Mouse (Mus musculus): ENCODE data around the gene Mettl9. TPM values are rescaled to one million over a fixed set of nuclear protein-coding genes. Genes with fewer than 3 reads are reported as not detected.

Gene Mettl9
- total and polyA plus RNA-seq, 3 experiments, result 23.5 to 85.1 (median 80.7) TPM

DNA sequence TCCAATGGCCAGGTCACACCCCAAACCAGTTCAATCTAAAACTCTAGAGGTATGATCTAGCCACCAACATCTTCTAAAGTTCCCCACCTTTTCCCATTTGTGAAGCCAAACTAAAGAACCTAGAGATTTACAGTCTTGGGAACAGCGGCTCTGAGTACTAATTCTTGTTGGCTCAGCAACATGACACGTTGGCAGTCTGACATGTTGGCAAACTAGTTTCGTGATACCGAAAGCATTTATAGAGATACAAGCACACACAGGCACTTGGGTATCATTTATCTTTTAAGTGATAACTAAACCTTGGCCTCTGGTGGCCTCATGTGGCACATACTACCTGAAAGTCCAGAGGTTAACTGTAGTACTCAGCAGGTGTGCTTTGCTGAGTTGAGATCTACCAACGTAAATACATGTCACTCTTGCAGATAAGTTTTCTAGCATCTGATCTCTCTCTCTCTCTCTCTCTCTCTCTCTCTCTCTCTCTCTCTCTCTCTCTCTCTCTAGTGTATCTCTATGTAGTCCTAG, 31.8 kb upstream of the Mettl9 start:
- Histone ChIP-seq H3K36me3 (ENCODE audit: control insufficient read depth, insufficient read depth, low read length) (no peaks in the 10 kb centered on the region), H3K27me3 (ENCODE audit: control insufficient read depth, insufficient read depth, low read length) (no peaks in the 10 kb centered on the region), H3K4me1 (ENCODE audit: control insufficient read depth, insufficient read depth, low read length) (no peaks in the 10 kb centered on the region), H3K4me3 (no peak overlapping the region), H3K9ac (ENCODE audit: low read depth, low read length) (no peak overlapping the region), H3K27ac (no peak overlapping the region), H3K79me2 (replicated peaks; ENCODE audit: control insufficient read depth, insufficient read depth, low read length) (no peaks in the 10 kb centered on the region)
- DNase-seq, result no peak
- intact Hi-C loops (cut with DNase I), result loop anchor here (5.0 kb wide), 1 partner anchor 70 kb away; no protein-coding TSS in a partner anchor
- 58% methylated on average over 5 of the region's 5 CpGs for whole genome bisulfite sequencing
- TF ChIP-seq EP300 (IDR thresholded peaks at IDR 0.05; ENCODE audit: insufficient read depth, low read depth, low read length) (no peak), POLR2A (IDR thresholded peaks at IDR 0.05; ENCODE audit: insufficient read depth, low read depth, low read length) (no peak), CTCF (IDR thresholded peaks at IDR 0.05) (no peak)

DNA sequence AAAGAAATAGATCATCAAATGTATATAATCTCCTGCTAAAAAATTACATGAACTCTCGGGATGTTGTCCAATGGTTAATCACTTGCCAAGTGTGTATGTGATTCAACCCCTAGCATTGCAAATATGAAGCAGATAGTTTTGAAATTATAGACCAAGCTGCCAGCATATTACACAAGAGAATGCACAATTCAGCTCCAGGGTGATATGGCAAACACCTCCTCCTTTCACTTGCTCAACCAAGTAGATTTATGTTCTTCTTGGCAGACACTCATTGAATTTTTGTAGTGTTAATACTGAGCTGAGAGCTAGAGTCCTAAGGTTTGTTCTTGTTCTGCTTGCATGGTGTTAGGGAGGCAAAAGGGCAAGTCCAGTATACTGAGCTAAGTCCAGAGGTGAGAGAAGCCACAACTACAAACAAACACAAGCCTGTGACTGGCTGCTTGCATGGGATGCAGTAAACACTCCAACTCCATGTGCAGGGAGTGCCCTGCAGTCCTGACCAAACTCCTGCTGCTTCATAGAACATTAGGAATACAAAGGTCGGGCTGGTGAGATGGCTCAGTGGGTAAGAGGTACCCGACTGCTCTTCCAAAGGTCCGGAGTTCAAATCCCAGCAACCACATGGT, 30.3 kb upstream of the Mettl9 start:
- intact Hi-C loops (cut with DNase I), result loop anchor here (5.0 kb wide), 1 partner anchor 72 kb away; no protein-coding TSS in a partner anchor

DNA sequence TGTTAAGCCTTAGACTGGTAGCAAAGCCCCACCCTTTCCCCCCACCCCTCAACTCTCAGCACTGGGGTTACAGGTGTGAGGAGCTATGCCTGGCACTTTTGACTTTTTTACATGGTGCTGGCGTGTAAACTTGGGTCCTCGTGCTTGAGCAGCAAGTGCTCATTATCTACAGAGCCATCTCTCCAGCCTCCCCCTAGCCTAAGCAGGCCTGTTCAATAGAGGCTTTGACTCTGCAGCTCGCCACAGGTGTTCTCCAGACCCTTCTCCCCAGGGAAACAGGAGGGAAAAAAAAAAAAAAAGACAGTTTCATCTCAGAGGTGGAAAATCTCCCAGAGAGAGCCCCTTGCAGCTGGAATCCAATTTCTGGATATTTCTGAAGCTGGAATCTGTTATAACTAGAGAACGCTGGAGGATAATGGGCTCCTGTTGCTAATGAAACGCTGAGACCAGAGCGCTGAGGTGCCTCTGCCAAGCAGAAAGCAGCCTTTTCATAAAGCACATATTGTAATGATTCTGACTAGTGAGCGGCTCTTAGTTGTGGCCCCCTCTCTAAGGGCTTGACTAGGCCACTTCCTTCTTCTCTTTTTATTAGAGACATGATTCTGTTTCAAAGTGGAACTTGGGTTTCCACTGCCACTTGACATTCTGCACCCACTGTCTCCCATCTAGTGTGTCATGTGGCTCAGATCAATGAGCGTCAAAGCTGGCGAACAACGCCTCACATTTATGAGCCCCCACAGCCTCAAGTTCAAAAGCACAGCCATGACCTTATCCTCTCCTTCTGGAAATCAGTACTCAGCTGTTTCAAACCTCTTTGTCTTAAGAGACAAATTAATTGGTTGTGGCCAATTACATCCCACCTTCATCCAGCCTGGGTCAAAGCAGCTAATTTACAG, 22.2 kb upstream of the Mettl9 start:
- intact Hi-C loops (cut with DNase I), result no loop called here
- Histone ChIP-seq H3K79me2 (replicated peaks; ENCODE audit: control insufficient read depth, insufficient read depth, low read length) (no peaks in the 10 kb centered on the region), H3K27me3 (ENCODE audit: control insufficient read depth, insufficient read depth, low read length) (no peaks in the 10 kb centered on the region), H3K36me3 (ENCODE audit: control insufficient read depth, insufficient read depth, low read length) (no peaks in the 10 kb centered on the region), H3K27ac (no peak overlapping the region), H3K4me1 (ENCODE audit: control insufficient read depth, insufficient read depth, low read length) (peaks cover 1% of the 10 kb centered on the region; the same call in 1 of the 2 replicates), H3K9ac (ENCODE audit: low read depth, low read length) (no peak overlapping the region), H3K4me3 (no peak overlapping the region)
- 78% methylated on average over 10 of the region's 10 CpGs for WGBS
- no peak for DNase-seq
- no peak for TF ChIP-seq CTCF (IDR thresholded peaks at IDR 0.05)
- no peak for TF ChIP-seq POLR2A (IDR thresholded peaks at IDR 0.05; ENCODE audit: insufficient read depth, low read depth, low read length)
- TF ChIP-seq EP300 (IDR thresholded peaks at IDR 0.05; ENCODE audit: insufficient read depth, low read depth, low read length), result no peak

More for the DNA sequence above, 30.3 kb upstream of the Mettl9 start:
- Histone ChIP-seq H3K27ac (no peak overlapping the region), H3K4me3 (no peak overlapping the region), H3K9ac (ENCODE audit: low read depth, low read length) (no peak overlapping the region), H3K36me3 (ENCODE audit: control insufficient read depth, insufficient read depth, low read length) (no peaks in the 10 kb centered on the region), H3K4me1 (ENCODE audit: control insufficient read depth, insufficient read depth, low read length) (no peaks in the 10 kb centered on the region), H3K27me3 (ENCODE audit: control insufficient read depth, insufficient read depth, low read length) (no peaks in the 10 kb centered on the region), H3K79me2 (replicated peaks; ENCODE audit: control insufficient read depth, insufficient read depth, low read length) (no peaks in the 10 kb centered on the region)
- no peak for DNase-seq
- WGBS, result 74% methylated on average over 4 of the region's 4 CpGs
- TF ChIP-seq EP300 (IDR thresholded peaks at IDR 0.05; ENCODE audit: insufficient read depth, low read depth, low read length) (no peak), CTCF (IDR thresholded peaks at IDR 0.05) (no peak), POLR2A (IDR thresholded peaks at IDR 0.05; ENCODE audit: insufficient read depth, low read depth, low read length) (no peak)

DNA sequence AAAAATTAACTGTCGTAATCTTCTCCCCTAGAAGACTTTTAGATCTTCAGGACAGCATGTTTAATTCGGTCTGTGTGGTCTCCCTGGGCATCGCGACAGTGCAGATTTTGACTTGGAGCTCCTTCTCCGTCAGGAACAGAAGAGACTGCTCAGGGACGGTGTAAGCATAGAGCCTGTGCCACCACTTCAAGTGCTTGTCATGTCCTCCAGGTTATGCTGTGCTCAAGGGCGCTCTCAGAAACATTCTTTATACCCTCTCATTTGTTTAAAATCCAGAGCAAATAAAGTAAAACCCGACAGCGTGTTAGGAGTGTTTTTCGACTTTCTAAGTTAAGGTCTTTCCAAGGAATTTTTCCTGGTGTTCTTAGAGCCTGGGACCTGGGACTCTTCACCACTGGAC, 19.8 kb upstream of the Mettl9 start:
- whole genome bisulfite sequencing, result 85% methylated on average over 10 of the region's 10 CpGs
- no peak for DNase-seq
- intact Hi-C loops (cut with DNase I), result no loop called here
- H3K27ac ChIP-seq, result no peak overlapping the region
- H3K4me3 ChIP-seq, result no peak overlapping the region
- H3K36me3 ChIP-seq (ENCODE audit: control insufficient read depth, insufficient read depth, low read length), result no peaks in the 10 kb centered on the region
- H3K27me3 ChIP-seq (ENCODE audit: control insufficient read depth, insufficient read depth, low read length), result no peaks in the 10 kb centered on the region
- TF ChIP-seq CTCF (IDR thresholded peaks at IDR 0.05) (no peak), EP300 (IDR thresholded peaks at IDR 0.05; ENCODE audit: insufficient read depth, low read depth, low read length) (no peak), POLR2A (IDR thresholded peaks at IDR 0.05; ENCODE audit: insufficient read depth, low read depth, low read length) (no peak)
- H3K79me2 ChIP-seq (replicated peaks; ENCODE audit: control insufficient read depth, insufficient read depth, low read length), result no peaks in the 10 kb centered on the region
- peaks cover 1% of the 10 kb centered on the region; the same call in 1 of the 2 replicates for H3K4me1 ChIP-seq (ENCODE audit: control insufficient read depth, insufficient read depth, low read length)
- no peak overlapping the region for H3K9ac ChIP-seq (ENCODE audit: low read depth, low read length)

DNA sequence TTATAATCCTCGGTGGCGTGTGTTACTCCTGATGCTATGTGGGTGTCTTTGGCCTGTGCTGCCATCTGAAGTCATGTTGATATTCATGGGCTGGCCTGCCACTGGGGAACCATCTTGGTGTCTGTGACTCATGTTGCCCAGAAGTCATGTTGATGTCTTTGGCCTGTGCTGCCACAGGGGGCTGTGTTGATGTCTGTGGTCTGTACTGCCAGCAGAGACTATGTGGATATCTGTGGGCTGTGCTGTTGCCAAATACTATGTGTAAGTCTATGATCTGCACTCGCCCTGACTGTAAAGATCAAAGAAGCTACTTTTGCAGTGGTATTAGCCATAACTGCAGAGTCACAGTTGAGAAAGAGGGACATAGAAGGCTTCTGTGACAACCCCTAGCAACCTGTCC, 15.5 kb upstream of the Mettl9 start:
- no peak for DNase-seq
- Histone ChIP-seq H3K36me3 (ENCODE audit: control insufficient read depth, insufficient read depth, low read length) (no peaks in the 10 kb centered on the region), H3K27me3 (ENCODE audit: control insufficient read depth, insufficient read depth, low read length) (no peaks in the 10 kb centered on the region), H3K27ac (no peak overlapping the region), H3K79me2 (replicated peaks; ENCODE audit: control insufficient read depth, insufficient read depth, low read length) (no peaks in the 10 kb centered on the region), H3K4me3 (no peak overlapping the region), H3K4me1 (ENCODE audit: control insufficient read depth, insufficient read depth, low read length) (peaks cover 1% of the 10 kb centered on the region; the same call in 1 of the 2 replicates), H3K9ac (ENCODE audit: low read depth, low read length) (no peak overlapping the region)
- TF ChIP-seq POLR2A (IDR thresholded peaks at IDR 0.05; ENCODE audit: insufficient read depth, low read depth, low read length), result no peak
- no peak for TF ChIP-seq CTCF (IDR thresholded peaks at IDR 0.05)
- 77% methylated on average over 3 of the region's 3 CpGs for WGBS
- intact Hi-C loops (cut with DNase I), result no loop called here
